Mouse (Mus musculus) lung, postnatal 10 days (tissue): Measurements from ENCODE around the gene Lifr.

Source experiments
- DNase-seq: peaks from one replicate; pipeline ENCODE4 v3.0.0; 2021

Gene Lifr

DNA sequence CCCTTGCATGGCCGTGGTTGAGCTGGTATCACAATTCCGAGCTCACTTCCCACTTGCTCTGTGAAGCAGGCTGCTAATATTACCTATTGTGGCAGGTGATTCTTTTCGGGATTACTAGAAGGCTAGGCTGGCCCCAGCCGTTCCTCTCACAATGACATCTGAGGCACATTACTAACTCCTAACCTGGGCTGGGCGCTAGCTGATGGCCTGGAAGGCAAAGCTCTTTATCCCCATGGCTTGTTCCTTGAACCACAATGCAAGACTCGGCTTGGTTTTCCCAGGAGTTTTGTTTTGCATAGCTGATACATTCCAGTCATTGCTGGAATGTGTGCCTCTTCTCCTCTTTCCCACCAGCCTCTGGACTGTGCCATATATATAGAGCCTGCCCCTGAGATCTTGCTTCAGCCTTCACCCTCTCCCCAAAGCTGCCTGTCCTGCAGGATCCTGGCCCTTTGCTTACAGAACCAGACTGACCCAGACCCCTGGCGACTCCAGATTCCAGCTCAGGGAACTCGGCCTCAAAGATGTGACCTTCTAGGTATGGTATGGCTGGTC lies at the start of gene Lifr:
Lifr (plus strand) TSS at position 404 of the 555 bp plus-strand sequence.
- no peak for DNase-seq

DNA sequence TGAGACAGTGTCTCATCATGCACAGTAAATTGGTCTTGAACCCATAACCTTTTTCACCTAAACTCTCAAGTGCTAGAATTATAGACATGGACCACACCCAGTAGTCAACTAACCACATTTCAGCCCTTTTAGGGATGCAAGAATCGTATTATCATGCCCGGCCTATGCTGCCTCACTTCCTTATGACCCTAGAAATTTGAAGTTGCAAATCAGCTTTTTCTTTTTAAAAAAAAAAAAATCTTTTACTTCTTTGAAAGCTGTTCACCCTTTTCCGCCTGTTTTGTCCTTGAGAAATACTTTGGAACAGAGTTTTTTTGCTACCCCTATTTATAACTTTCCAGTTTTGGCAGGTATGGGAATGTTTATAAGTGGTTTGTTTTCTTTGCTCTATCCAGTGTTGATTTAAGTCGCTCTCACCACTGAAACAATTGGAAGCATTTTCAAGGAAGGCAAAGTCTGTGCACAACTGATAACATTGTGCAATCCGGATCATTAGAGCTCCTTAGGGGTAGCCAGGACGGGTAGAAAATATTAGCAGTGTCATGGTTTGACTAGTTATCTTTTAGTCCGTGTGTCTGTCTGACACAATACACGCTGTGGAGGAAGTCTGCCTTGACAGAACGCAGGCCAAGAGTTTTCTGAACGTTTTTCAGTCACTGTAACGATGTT lies 46.2 kb upstream of the Lifr start:
- peak; percentile 33 for DNase-seq

DNA sequence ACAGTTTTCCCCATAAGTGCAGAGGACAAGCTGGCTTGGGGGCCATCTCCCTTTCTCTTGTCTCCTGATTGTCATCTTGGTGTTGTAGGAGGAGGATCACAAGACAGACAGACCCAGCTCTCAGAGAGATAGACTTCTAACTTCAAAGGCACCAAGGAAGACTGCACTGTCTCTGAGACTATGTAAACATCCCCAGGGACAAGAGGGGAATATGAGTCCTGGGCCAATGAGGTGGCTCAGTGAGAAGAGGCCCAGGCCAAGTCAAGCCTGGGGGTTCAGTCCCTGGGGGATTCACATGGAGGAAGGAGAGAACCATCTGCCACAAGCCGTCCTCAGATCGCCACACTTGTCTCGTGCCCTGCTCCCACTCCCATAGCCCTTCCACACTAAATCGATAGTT lies 45.4 kb upstream of the Lifr start:
- no peak for DNase-seq

DNA sequence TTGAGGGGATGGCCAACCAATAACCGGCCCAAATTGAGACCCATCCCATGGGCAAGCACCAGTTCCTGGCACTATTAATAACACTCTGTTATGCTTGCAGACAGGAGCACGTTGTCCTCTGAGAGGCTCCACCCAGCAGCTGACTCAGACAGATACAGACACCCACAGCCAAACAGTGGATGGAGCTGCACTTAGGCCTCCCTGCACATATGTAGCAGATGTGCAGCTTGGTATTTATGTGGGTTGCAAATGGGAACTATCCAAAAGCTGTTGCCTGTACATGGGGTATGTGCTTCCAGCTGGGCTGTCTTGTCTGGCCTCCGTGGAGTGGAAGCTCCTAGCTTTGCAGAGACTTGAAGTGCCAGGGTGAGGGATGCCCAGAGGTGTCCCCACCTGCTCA lies 42.5 kb upstream of the Lifr start:
- no peak for DNase-seq

DNA sequence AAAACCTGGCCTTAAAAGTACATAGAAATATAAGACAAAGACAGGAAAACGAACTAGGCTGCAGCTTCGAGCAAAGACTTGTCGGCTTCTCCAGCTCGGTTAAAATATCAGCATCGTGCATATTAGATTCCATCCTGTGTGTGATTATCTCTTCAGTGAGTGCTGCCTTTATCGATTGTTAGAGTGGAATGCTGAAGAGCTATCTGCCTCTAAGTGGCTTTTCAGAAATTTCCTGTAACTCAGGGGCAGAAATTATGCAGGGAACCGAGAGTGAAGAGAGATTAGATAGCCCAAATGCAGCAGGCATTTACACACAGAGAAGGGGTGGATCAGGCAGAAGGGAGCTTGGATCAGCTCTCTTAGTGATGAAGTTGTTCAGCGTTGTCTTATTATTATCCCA lies 41.5 kb upstream of the Lifr start:
- DNase-seq: no peak

DNA sequence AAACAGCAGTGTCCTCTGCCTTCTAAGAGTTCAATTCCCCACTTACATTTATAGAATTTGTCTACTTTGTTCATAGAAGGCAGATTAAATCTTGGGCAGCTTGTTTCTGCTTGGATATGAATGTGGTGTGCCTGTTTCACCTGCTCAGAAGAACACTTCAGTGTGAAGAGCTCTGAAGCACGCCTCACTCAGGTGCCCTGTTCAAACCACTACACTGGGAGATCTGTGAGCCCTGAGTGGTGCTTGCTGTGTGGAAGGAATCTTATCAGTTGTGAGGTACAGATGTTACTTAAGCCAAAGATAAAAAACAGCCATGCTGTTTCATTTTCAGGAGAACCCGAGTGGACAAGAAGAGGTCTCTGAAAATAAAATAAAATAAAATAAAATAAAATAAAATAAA lies 38.7 kb upstream of the Lifr start:
- peak; percentile 63 for DNase-seq

DNA sequence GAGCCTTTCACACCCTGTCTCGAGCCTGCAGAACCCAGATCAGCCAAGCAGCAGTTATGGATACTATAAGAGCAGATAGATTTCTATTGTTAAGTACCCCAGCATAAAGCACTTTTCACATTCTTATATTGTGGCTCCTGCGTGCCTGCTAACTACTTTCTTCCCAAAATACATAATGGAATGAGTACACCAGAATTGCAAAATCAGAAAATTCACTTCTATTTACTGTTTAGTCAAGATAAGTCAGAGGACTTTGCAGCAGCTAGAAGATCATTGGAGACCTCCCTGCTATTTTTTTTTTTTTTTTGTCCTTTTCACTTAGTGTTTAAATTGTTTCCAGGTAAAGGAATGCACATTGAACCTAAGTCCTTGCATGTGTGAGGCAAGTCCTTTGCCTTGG lies 38.3 kb upstream of the Lifr start:
- DNase-seq: no peak

DNA sequence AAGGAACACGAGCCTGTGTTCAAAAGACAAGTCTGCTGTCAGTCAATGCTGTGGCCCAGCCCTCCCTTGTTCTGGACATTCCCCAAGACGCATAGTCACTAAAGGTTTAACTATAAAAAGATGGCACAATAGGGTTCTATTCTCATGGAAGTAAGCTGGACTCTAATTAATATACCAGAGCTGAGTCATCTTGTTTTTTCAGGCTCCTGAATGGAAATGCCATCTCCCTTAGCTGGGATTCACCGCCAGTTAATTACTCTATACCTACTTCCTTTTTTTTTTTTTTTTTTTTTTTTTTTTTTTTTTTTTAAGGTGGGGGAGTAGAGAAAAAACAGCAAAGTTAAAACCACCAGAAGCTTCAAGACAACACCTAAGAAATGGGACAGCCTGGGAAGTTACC lies 33.6 kb upstream of the Lifr start:
- DNase-seq: no peak

DNA sequence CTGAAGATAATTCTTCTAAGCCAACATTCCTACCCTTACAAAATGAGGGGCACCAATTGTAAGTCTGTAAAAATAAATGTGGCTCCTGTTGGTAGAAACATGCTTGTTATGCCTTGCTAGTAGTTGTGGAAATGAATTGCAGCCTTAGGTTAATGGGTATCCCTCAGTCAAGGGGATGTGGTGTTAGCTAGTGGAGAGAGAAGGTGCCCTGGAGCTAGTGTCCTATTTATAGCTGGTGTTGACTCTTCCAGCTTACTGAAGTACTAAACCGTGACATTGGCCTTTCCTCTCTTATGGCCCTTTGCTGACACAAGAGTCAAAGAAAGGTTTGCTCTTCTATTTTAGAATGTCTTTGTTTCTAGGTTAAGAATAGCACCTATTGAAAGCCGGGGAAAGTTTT lies 29.9 kb upstream of the Lifr start:
- no peak for DNase-seq

DNA sequence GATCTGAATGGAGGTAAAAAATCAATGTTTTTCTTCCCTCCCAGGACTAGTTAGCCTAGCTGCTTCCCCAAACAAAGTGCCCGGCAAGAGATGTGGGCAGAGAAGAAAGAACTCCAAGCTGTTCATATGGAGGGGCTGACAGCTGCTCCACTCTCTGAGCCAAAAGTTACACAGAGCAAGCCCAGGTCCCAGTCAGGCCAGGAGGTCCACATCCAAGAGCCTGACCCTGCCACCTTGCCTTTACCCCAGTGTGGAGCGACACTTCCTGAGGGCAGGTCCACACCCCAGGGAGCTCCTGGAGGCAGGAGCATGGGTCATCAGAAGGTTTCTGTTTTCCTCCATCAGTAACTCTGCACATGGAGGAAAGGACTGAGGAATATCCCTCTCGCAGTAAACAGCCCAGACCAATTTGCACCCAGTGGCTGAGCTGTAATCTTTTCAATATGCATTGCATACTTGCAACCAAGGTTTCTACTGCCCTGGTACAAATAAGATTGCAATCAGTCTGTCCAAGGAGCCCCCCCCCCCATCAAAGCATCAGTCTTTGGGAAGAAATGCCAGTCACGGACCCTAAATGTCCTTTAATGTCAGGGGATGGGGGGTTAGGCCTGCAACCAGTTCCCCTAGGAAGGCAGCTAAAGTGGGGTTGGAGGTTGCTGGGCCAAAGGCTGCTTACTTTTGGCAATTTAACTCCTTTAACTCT lies 28.3 kb upstream of the Lifr start:
- DNase-seq: no peak

DNA sequence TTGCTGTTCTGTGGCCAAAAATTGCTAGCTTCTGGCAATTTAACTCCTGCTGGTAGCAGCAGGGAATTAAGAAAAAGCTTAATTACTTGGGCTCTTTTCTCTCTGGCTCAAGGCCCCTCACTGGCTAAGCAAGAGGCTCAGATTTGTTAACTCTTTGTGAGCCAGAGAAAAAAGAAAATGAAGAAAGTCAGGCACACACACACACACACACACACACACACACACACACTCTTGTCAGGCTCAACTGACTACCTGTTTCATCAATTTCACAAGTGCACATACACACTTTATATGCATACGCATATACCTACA lies 27.8 kb upstream of the Lifr start:
- DNase-seq: no peak

DNA sequence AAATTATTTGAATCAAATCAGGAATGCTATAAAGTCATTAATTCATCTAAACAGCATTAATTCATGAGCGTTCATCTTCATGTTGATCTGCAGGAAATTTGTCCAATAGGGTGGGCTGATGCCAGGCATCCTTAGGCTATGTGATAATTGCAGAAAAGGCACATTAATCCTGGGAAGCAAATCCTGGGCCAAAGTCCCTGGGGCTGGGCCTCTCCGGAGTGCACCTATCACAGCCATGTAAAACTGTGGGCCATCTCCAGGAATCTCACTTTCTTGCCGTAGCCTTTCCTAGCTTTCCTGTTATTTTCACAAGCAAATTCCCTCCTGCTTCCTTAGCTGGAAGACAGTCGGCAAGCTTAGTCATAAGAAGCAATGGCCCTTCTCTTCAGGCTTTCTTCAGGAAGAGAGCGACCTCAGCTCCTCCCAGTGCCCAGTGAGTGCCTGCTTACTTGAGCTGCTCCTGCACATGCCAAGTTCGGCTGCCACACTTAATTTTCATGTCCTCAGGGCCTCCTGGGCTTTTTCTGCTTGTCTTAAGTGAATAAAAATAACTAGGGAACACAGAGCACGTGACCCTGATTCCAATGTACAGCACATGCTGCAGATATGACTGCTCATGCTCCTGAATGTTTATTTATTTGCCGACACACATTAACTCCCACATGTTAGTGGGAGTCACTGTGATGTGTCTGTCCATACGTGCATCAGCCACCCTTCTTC lies 26.7 kb upstream of the Lifr start:
- no peak for DNase-seq

DNA sequence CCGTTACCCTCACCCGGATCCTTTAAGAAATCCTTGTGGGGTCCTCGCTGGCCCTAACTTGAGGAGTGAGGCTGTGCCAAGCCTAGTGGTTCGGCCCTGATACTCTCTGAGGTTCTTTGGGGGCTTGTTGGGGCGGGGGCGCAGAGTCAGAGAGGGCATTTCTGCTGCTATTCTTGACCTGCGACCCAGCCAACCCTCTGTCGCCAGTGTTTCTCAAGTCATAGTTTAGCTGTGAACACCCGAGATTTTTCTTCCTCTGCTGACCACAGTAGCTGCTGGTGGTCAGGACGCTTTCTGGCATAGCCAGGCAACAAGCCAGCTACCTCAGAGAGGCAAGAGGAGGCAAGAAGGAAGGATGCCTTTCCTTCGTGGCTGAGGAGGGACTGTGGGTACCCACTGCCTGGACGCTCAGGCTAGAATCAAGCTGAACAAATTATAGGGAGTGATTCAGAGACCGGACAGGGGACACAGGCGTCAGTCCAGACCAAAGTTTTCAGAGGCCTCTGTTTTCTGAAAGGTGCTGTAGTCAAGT lies 25.4 kb upstream of the Lifr start:
- no peak for DNase-seq

DNA sequence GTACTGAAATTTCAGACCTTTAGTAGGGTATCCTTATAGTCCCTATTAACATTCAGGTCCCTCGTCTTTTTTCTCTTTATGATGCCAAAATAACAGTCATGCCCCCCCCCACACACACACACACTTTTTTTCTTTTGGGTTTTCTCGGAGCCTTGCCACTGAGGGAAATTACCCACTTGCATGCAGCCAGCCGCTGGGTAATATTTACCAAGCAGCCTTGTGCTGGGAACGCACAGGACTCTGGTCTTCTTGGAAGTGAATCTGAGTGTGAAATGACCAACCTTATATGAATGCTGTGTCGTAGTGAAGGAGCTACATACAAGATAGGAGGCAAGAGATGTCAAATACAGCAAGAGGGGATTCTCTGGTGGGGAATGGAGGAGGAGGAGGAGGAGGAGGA lies 24.8 kb upstream of the Lifr start:
- no peak for DNase-seq

DNA sequence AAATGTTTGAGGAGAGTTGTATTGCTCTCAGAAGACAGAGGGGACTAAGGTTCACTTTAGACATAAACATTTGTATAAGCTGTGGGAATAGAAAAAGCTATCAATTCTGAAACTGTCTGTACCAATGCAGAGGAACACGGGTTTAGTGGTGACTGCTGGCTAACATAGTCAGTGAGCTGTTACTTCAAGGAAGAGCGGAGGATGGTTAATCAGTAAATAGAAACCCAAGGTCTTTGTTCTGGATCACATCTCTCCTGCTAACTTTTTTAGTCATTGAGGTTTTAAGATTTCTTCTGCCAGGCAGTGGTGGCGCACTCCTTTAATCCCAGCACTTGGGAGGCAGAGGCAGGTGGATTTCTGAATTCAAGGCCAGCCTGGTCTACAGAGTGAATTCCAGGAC lies 23.7 kb upstream of the Lifr start:
- no peak for DNase-seq

DNA sequence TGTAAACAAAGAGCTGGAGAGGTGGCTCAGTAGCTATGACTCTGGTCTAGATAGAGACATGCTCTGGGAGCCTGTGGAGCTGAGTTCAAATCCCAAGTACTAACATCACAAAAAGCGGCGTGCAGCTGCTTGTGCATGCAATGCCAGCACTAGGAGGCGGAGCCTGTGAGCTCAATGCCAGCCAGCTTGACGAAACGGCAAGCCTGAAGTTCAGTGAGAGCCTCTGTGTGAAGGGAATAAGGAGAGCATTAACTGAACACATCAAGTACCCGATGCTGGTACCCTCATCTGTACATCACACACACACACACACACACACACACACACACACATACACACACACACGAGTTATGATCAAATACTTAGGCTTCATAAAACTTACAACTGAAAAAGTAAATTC lies 21.0 kb upstream of the Lifr start:
- no peak for DNase-seq

DNA sequence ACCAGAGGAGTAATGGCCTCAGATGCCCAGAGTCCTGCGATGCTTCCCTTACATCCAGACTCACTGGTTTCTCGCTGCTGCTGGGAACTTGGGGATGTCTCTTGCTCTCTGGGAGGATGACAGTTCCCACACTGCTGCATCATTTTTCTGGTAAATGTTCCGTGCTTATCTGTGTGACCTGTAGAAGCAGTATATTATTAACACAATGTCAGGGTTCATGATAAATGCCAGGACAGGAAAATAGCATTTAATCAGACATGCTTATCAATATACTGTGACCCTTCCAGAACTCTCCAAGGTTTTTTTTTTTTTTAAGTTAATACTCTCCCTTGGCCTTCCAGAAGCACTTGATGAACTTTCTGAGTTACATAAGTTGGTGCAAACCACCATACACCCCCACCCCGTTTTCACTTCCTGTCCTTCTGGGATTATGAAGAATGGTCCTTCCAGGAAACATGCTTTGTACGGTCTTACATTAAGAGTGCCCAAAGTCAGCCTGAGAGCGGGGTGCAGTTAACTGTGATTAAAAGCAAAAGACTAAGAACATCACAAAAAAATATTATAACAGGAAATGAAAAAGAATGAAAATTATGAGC lies 20.1 kb upstream of the Lifr start:
- DNase-seq: no peak

DNA sequence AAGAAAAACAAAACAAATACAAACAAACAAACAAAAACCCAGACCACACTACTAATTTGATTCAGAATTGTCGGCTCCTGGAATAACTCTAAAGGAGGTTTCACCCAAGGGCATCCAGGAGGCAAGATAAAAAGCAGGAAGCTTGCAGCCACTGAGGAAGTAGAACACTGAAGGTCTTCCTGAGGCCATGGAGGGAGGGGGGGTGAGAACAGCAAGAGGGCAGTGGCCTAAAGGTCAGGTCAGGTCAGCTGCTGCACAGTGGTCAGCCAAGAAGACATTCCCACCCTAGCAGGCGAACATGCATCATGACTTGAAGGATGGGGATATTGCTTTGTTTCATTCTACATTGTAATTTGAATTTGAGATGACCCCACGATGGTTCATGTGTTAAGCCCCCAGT lies 17.1 kb upstream of the Lifr start:
- DNase-seq: peak; percentile 36

DNA sequence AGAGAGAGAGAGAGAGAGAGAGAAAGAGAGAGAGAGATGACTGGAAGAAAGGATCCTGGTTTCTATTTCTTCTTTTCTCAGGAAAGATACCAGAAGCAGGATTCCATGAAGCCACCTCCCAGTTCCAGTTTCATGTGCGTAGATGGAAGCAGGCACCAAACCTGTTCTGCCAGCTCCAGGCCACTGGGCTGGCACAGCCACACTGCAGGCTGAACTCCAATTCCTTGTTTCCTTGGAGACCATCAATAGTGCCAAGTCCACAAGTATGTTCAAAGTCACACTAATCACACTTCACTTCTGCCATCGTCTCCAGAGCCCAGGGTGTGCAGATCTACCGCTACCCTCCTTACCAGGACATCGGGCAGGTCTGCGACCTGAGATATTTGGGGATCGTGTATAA lies 15.2 kb upstream of the Lifr start:
- peak; percentile 53 for DNase-seq

DNA sequence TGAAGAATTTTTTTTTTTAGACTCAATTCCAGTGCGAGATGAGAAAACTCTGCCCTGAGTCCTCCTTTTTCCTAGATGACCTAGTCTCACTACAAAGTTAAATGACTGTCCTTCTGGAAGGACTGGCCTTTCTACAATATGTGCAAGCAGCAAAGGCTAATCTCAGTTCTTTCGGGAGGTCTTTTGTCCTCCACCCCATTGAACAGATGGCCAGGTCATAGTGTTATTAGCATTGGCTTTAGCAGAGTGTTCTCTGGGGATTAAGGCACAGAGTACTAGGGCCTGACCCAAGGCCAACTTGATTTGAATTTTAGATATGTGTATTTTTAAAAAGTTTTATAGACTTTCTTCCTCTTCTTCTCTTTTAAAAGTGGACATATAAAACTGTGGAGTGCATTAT lies 12.1 kb upstream of the Lifr start:
- no peak for DNase-seq

DNA sequence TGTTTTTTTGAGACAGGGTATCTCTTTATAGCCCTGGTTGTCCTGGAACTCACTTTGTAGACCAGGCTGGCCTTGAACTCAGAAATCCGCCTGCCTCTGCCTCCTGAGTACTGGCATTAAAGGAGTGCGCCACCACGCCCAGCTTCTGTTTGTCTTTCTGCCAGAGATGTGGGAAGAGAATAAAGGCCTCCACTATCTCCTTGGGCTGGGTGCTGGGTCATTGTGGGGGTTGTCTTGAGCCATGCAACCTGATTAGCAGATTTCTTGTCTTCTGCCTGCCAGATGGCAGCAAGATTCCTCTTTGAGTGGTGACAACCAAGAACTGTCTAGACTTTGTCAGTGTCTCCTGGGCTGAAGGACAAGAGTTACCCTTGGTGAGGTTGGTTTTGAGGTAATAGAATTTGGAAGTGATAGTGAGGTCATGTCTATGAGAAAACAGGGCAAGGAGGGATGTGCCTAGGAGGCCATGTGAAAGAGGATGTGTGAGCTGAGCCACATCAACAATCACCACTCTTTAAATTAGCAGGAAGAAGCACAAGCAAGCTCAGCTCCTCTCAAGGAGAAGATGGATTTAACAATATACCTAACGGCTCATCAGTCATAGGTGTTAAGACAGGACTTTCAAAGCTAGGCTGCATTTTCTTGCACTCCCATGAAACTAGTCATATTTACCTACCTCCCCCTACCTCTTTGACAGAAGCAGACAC lies 10.6 kb upstream of the Lifr start:
- DNase-seq: no peak

DNA sequence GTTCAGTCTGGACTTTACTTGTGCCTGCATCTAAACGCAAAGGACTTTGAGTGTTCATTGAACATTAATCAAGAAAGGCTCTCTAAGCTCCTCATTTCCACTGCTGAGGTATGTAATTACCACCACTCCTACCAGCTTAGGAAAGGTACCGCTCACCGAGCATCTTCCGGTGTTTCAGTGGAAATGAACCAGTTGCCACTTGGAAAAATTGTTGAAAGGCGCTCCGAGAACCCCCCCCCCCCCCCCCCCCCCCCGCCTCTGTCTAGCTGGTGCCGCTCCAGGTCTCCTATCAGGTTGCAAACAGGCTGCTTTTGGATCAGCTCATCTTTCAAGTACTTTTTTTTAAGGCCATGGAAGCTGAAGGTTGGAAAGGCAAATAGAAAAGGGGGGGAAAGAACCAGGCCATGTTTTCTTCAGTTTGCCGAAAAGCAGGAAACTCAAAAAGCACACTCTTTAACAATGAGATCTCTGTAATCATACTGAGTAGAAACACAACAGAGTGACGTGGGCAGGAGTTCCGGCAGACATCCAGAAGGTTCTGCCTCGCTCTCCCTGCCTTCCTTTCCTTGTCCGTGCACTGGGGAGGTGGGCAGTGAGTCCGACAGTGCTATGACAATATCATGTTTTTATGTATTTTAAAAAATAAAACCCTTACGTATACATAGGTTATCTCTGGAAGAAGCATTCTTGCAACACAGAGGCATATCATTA lies 9.3 kb upstream of the Lifr start:
- no peak for DNase-seq
